Mouse (Mus musculus) neural tube, embryonic 13.5 days (tissue): ENCODE results near the gene Ror2. TPM values are rescaled to one million over a fixed set of nuclear protein-coding genes. Genes with fewer than 3 reads are reported as not detected.

ENCODE experiments used
- ATAC-seq: fragments of 200-750 bp; cut with Nextera tagmentation; 2 replicates; pipeline ENCODE4 v1.8.0; 2017; ENCODE audit warnings: low read depth, mild to moderate bottlenecking, moderate TSS enrichment, moderate library complexity
- H3K27ac ChIP-seq: fragments of 300-500 bp; sonication (generic); replicated peaks from 2 replicates; pipeline ENCODE4 v1.5.1; 2015; ENCODE audit warnings: moderate library complexity, mild to moderate bottlenecking, inconsistent platforms
- H3K27me3 ChIP-seq: fragments of 300-500 bp; sonication (generic); 2 replicates; pipeline ENCODE4 v1.6.1; 2015; ENCODE audit warnings: mild to moderate bottlenecking, inconsistent platforms
- H3K36me3 ChIP-seq: fragments of 300-500 bp; sonication (generic); 2 replicates; pipeline ENCODE4 v1.6.1; 2015; ENCODE audit warnings: mild to moderate bottlenecking, inconsistent platforms
- H3K4me1 ChIP-seq: fragments of 300-500 bp; sonication (generic); replicated peaks from 2 replicates; pipeline ENCODE4 v1.6.1; 2015; ENCODE audit warnings: inconsistent platforms
- H3K4me2 ChIP-seq: fragments of 300-500 bp; sonication (generic); 2 replicates; pipeline ENCODE4 v1.6.1; 2015; ENCODE audit warnings: inconsistent platforms, mild to moderate bottlenecking, moderate library complexity
- H3K4me3 ChIP-seq: fragments of 300-500 bp; sonication (generic); 2 replicates; pipeline ENCODE4 v1.5.1; 2015; ENCODE audit warnings: mild to moderate bottlenecking, inconsistent platforms
- H3K9ac ChIP-seq: fragments of 300-500 bp; sonication (generic); 2 replicates; pipeline ENCODE4 v1.6.1; 2015; ENCODE audit warnings: moderate library complexity, mild to moderate bottlenecking, inconsistent platforms
- H3K9me3 ChIP-seq: fragments of 300-500 bp; sonication (generic); 2 replicates; pipeline ENCODE4 v1.6.1; 2016; ENCODE audit warnings: inconsistent platforms
- WGBS: fragments of 180-500 bp; shearing (Covaris S2); methylation state at CpG from one replicate; pipeline ENCODE4 v1.1.7; 2015; 5-methylcytosine and 5-hydroxymethylcytosine counted together
- polyA plus RNA-seq: library from polyadenylated mRNA; unstranded; fragments of >200 nt; fragmentation: Nextera tagmentation; extraction: Ambion mirVana; gene quantifications from 2 replicates; pipeline ENCODE4 v1.2.1, GENCODE M21; 2015

Gene Ror2
- polyA plus RNA-seq, 1 experiment from 2014 or later, result 5.3 TPM

DNA sequence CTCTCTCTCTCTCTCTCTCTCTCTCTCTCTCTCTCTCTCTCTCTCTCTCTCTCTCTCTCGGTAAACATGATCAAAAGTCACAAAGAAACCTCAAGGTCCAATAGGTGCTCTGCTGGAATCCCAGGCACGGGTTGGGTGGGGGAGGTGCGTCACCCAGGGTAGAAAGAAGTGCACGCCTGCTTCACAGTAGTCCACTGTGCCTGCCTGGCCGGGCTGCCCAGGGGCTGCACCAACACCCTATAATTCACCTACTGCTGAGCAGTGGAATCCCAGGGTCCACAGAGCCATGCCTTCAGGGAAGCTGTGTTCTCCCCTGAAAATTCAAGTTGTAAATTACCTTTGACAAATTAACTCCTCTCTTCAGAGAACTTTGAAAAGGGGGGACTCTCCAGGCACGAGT, 58.9 kb downstream of the Ror2 start:
- 68% methylated on average over 6 of the region's 6 CpGs for WGBS
- H3K36me3 ChIP-seq, result no peaks in the 10 kb centered on the region
- H3K27me3 ChIP-seq, result no peaks in the 10 kb centered on the region
- no peak overlapping the region for H3K4me2 ChIP-seq
- no peak overlapping the region for H3K4me3 ChIP-seq
- H3K9ac ChIP-seq, result no peak overlapping the region
- peaks cover 20% of the 10 kb centered on the region for H3K4me1 ChIP-seq
- ATAC-seq, result no peak
- H3K9me3 ChIP-seq, result peaks cover 13% of the 10 kb centered on the region; the same call in 1 of the 2 replicates
- H3K27ac ChIP-seq, result no peak overlapping the region

DNA sequence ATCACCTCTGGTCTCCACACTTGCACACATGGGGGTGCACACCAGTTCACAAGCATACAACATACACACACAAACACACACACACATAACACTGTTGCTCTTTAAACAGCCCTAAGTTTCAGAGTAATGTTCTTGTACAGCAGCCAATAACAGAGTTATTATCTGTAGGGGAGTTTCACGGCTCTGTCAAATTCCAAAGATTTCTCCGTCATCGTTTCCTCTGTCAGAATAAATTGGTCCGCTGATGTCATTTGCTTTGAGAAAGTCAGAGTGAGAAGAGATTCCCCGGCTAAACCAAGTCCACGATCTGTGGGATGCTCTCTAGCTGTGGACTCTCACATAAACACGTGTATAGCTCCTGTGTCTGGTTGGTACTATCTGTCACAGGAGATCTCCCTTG, 59.5 kb downstream of the Ror2 start:
- 82% methylated on average over 7 of the region's 7 CpGs for WGBS
- no peak for ATAC-seq
- H3K27me3 ChIP-seq, result no peaks in the 10 kb centered on the region
- H3K9me3 ChIP-seq, result peaks cover 13% of the 10 kb centered on the region; the same call in 1 of the 2 replicates
- H3K4me1 ChIP-seq, result peaks cover 14% of the 10 kb centered on the region
- no peak overlapping the region for H3K27ac ChIP-seq
- no peak overlapping the region for H3K4me2 ChIP-seq
- no peak overlapping the region for H3K9ac ChIP-seq
- H3K36me3 ChIP-seq, result no peaks in the 10 kb centered on the region
- H3K4me3 ChIP-seq, result no peak overlapping the region

DNA sequence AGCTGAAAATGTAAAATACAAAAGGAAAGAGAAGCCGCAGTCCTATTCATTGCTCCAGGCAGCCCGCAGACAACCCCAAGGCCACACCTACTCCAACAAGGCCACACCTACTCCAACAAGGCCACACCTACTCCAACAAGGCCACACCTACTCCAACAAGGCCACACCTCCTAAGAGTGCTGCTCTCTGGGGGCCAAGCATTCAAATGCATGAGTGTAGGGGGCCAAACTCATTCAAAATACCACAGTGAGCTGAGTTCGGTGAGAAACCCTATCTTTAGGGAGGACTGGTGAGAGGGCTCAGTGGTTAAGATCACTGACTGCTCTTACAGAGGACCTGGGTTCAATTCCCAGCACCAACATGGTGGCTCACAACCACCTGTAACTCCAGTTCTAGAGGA, 60.0 kb downstream of the Ror2 start:
- Histone ChIP-seq H3K27ac (no peak overlapping the region), H3K4me1 (peaks cover 9% of the 10 kb centered on the region), H3K4me2 (no peak overlapping the region), H3K4me3 (no peak overlapping the region), H3K36me3 (no peaks in the 10 kb centered on the region), H3K9me3 (peaks cover 13% of the 10 kb centered on the region; the same call in 1 of the 2 replicates), H3K9ac (no peak overlapping the region), H3K27me3 (no peaks in the 10 kb centered on the region)
- ATAC-seq, result no peak
- WGBS, result 97% methylated on average over 3 of the region's 3 CpGs

DNA sequence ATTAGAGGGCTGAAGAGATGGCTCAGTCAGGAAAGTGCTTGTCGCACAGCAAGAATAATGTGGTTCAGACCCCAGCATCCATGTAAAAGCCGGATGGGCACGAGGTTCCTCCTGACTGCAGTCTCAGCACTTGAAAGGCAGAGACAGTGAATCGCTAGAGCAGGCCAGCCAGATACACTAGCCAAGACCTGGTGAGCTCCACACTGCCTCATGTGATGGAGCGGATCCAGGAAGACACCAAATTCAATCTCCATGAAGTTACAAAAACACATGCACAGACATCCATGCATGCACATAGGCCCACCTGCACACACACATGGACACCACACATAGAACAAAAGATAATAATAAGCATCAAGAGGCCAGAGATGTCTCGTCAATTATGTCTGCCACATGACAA, 64.7 kb downstream of the Ror2 start:
- Histone ChIP-seq H3K4me2 (no peak overlapping the region), H3K27ac (no peak overlapping the region), H3K4me1 (no peaks in the 10 kb centered on the region; the same call in 1 of the 2 replicates), H3K9ac (no peak overlapping the region), H3K27me3 (no peaks in the 10 kb centered on the region), H3K36me3 (no peaks in the 10 kb centered on the region), H3K9me3 (peaks cover 13% of the 10 kb centered on the region; the same call in 1 of the 2 replicates), H3K4me3 (no peak overlapping the region)
- WGBS, result 87% methylated on average over 6 of the region's 6 CpGs
- ATAC-seq, result no peak

DNA sequence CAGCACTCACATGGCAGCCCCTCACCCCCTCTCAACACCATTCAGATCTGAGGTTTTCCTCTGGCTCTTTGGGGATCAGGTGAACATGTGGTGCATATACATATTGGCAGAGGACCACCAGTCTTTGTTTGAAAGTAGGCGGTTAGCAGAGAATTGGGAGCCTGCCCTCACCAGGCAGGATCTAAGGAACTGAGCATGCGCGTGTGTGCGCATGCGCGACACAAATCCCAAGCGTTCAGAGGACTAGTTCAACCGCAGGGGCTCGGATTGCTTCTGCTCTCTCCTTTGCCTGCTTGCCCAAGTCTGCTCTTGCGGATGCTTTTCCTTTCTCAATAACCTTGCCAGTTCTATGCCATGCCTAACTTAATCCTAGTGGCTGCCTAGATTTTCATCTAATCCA, 66.0 kb downstream of the Ror2 start:
- no peak overlapping the region for H3K9ac ChIP-seq
- H3K27me3 ChIP-seq, result no peaks in the 10 kb centered on the region
- H3K27ac ChIP-seq, result no peak overlapping the region
- H3K4me1 ChIP-seq, result no peaks in the 10 kb centered on the region; the same call in 1 of the 2 replicates
- no peaks in the 10 kb centered on the region for H3K36me3 ChIP-seq
- 92% methylated on average over 10 of the region's 10 CpGs for WGBS
- peaks cover 10% of the 10 kb centered on the region; the same call in 1 of the 2 replicates for H3K9me3 ChIP-seq
- no peak for ATAC-seq
- no peak overlapping the region for H3K4me3 ChIP-seq
- H3K4me2 ChIP-seq, result no peak overlapping the region

DNA sequence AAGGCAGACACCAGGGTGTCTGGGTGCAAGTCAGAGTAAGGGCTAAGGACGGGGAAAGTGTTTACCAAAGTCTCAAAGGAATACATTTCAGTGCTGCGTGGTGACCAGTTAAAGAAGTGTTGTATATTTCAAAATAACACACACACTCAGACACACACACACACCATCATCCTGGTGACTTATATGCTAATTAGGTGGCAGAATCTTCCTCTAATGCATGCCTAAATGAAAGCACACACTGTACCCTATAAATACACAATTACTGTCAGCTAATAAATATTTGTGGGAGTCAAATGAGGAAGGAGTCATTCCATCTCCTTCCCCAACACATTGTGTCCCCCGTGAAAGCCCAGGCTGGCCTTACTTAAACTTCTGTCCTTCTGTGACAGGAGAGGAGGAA, 66.5 kb downstream of the Ror2 start:
- Histone ChIP-seq H3K9ac (no peak overlapping the region), H3K9me3 (peaks cover 5% of the 10 kb centered on the region; the same call in 1 of the 2 replicates), H3K4me2 (no peak overlapping the region), H3K4me3 (no peak overlapping the region), H3K36me3 (no peaks in the 10 kb centered on the region), H3K4me1 (no peaks in the 10 kb centered on the region; the same call in 1 of the 2 replicates), H3K27ac (no peak overlapping the region), H3K27me3 (no peaks in the 10 kb centered on the region)
- no peak for ATAC-seq
- WGBS, result 77% methylated on average over 3 of the region's 3 CpGs

DNA sequence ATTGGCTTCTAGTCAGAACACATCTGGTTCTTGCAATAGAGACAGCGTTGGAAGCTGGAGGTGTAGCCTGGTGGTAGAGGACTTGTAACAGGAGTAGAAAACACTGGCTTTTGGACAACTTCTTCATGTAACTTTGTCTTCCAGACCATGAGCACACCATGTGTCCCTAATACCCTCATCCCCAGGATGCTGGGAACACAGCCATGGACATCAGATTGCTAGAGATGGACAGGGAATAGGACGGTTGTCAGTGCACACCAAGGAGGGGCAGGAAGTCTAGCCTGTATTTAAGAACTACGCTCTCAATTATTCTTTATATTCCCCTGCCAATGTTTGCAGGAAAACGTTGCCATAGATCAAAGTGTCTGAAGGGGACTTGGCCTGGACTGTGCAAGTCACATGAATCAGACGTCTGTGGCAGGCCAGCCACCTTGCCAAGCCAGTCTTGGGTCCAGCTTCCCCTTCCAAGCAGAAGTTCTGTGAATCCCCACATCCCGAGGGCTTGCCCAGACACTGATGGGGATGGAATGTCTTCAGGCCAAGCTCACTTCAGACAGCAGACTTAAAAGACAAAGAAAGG, 68.4 kb downstream of the Ror2 start:
- no peak overlapping the region for H3K4me2 ChIP-seq
- no peaks in the 10 kb centered on the region for H3K36me3 ChIP-seq
- H3K9ac ChIP-seq, result no peak overlapping the region
- ATAC-seq, result no peak
- 62% methylated on average over 6 of the region's 6 CpGs for WGBS
- no peak overlapping the region for H3K4me3 ChIP-seq
- no peaks in the 10 kb centered on the region for H3K9me3 ChIP-seq
- H3K4me1 ChIP-seq, result peaks cover 5% of the 10 kb centered on the region
- no peaks in the 10 kb centered on the region for H3K27me3 ChIP-seq
- H3K27ac ChIP-seq, result no peak overlapping the region

DNA sequence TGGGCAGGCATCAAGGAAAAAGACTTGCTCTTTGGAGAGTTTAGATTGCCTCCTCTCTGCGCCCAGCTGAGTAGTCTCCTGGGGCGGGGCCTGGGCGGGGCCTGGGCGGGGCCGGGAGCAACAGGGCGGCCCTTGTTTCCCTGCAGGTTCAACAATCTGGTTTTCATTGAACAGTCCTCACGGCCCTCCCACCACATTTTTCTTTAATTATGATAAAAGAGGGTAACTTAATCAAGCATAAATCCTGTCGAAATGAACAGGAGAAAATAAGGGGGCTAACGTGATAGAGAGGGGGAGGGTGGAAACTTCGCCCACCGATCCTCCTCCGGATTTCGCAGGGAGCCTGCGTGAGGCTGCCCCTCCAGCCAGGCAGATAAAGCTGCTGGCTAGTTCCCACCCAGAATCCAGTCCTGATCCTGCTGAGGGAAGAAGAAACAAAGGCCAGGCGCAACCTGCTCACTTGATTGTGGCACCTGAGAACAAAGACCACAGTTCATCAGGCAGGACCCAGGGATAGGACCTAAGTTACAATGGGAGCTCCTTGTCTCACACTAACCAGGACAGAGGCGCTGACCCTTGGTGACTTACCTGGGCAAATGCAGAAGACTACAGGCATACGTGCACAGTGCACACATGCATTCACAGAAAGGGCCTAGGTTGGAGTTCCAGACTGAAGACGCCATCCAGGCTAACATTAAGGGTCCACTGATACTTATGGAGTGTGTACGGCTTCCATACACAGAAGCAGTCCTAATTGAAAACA, 73.8 kb downstream of the Ror2 start:
- Histone ChIP-seq H3K9ac (0 out of 2 replicates have a peak overlapping the region, but pooled peaks have one; percentile 53), H3K36me3 (no peaks in the 10 kb centered on the region), H3K9me3 (no peaks in the 10 kb centered on the region), H3K27ac (peak overlapping the region; percentile 23; the same call in 1 of the 2 replicates), H3K4me3 (peak overlapping the region; percentile 15), H3K4me1 (peaks cover 17% of the 10 kb centered on the region), H3K27me3 (no peaks in the 10 kb centered on the region), H3K4me2 (peak overlapping the region; percentile 44)
- 15% methylated on average over 19 of the region's 19 CpGs for WGBS
- ATAC-seq, result peak; percentile 74; the same call in 1 of the 2 replicates

DNA sequence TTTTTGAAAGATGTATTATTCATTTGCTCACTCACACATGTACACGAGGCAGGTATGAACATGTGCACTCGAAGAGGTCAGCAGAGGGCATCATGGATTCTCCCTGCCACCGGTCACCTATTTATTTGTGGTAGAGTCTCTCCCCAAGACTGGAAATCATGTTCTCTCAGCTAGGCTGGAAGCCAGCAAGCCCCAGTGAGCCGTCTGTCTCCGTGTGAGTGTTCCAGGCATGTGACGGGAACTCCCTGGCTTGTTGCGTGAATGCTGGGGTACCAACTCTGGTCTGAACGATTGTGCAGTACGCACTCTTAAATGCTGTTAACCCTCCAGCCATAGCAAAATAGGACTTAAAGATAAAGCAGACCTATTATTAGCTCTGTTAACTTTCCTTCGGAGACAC, 77.4 kb downstream of the Ror2 start:
- no peak overlapping the region for H3K4me3 ChIP-seq
- H3K4me2 ChIP-seq, result no peak overlapping the region
- H3K27me3 ChIP-seq, result peaks cover 9% of the 10 kb centered on the region; the same call in 1 of the 2 replicates
- no peaks in the 10 kb centered on the region for H3K9me3 ChIP-seq
- no peaks in the 10 kb centered on the region for H3K36me3 ChIP-seq
- ATAC-seq, result no peak
- WGBS, result 84% methylated on average over 10 of the region's 10 CpGs
- peaks cover 26% of the 10 kb centered on the region for H3K4me1 ChIP-seq
- no peak overlapping the region for H3K27ac ChIP-seq
- no peak overlapping the region for H3K9ac ChIP-seq

DNA sequence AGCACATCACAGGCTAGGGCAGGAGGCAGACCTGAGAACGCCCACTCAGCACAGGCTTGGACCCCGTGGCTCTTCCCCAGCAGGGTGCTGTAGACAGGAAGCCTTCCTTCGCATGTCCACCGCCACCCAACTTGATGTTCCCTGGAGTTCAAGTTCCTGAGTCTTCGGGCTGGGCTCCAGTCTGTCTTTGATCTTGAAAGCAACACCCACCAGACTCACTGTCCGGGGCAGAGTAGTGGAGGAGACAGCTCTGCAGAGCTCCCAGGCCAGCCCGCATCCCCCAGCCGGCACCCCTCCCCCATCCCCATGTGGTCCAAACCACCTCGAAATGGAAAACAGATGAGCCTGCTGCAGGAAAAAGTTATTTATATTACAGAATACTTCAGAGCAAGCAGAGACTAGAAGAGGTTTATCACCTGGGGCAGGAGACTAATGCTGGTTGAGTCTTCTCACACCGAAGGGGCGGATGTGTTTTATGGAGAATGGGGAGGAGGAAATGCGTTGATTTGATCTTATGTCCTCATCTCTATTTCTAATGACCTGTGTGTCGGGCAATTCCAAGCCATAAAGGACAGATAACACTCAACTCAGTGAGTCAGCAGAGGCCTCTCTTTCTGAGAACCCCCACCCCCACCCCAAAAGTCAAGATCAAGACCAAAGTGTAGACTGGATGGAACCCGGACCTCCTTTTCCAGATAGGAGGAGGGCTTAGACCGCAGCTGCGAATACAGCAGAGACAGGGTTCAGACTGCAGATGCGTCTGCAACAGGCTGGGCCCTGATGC, 80.6 kb downstream of the Ror2 start:
- Histone ChIP-seq H3K27me3 (peaks cover 11% of the 10 kb centered on the region; the same call in 1 of the 2 replicates), H3K27ac (no peak overlapping the region), H3K4me3 (no peak overlapping the region), H3K9me3 (no peaks in the 10 kb centered on the region), H3K4me2 (no peak overlapping the region), H3K4me1 (peaks cover 30% of the 10 kb centered on the region), H3K36me3 (no peaks in the 10 kb centered on the region), H3K9ac (no peak overlapping the region)
- WGBS, result 56% methylated on average over 17 of the region's 17 CpGs
- no peak for ATAC-seq

DNA sequence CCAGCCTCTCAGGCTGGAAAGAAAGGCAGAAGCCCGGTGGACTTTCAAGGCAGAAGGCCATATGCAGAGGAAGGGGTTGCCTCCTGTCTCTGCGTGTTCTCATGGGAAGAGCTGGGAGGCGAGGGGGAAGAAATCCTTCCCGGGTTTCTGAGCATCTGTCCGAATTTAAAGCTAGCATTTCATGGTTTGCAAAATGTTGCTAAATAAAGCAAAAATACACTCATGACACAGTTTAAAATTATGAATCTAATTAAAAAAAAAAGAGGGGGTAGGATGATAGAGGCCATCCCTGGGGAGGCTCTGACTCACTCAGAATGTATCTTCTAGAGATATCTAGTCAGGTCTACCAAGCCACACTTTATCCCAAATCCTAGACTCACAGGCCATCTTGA, 83.5 kb downstream of the Ror2 start:
- no peak overlapping the region; the same call in 1 of the 2 replicates for H3K4me2 ChIP-seq
- peaks cover 24% of the 10 kb centered on the region for H3K27me3 ChIP-seq
- H3K4me3 ChIP-seq, result no peak overlapping the region
- H3K4me1 ChIP-seq, result peaks cover 33% of the 10 kb centered on the region
- no peak overlapping the region for H3K9ac ChIP-seq
- peak overlapping the region; percentile 62 for H3K27ac ChIP-seq
- no peak for ATAC-seq
- no peaks in the 10 kb centered on the region for H3K9me3 ChIP-seq
- no peaks in the 10 kb centered on the region for H3K36me3 ChIP-seq
- WGBS, result 57% methylated on average over 5 of the region's 5 CpGs
